Mouse (Mus musculus): ENCODE measurements around the gene Krt222. TPM values are rescaled to one million over a fixed set of nuclear protein-coding genes. Genes with fewer than 3 reads are reported as not detected.
"Not testable (repeated sequence)": the region's sequence is repeated elsewhere in the genome, so short reads cannot be mapped to it uniquely, and the experiment has no call there.

Gene Krt222
- polyA plus RNA-seq, 1 experiment from 2014 or later = 0.58 TPM

DNA sequence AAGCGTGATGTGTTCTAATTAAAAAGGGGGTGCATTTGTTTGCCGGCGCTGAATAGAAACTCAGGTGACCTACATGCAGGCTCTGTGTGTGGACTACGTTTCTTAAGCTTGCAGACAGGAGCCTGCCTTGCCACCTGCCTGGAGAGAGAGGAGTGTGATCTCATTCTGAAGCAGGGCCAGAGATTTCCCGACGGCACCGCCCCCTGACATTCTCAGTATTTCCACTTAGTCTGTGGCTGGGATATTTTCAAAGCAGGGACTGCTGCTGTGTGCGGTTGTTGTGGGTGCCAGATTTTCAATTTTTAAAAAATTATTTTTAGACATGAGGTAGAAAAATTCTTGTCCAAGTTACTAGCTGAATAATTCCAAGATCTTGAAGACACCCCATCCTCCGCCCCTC lies 21.3 kb upstream of the Krt222 start:
- no peaks in the 10 kb centered on the region for H3K9me3 ChIP-seq

DNA sequence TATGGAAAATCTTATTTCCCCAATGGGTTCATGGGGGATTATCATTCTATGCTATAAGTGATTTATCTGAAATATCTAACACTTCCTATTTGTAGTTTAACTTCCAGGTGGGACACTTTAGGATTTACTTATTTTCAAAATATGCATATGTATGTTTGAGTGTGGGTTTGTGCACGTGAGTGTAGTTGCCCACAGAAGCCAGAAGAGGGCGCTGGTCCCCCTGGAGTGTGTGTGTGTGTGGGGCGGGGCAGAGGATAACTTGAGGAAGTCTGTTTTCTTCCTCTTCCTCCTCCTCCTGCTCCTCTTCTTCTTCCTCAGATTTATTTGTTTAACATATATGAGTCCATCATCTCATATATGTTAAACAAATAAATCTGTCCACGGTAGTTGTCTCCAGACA lies 12.3 kb upstream of the Krt222 start:
- H3K9ac ChIP-seq = no peak overlapping the region
- no peaks in the 10 kb centered on the region for H3K27me3 ChIP-seq
- no peak for ATAC-seq (ENCODE audit: insufficient number of reproducible peaks, insufficient read depth, low FRiP score, low TSS enrichment)
- H3K4me2 ChIP-seq (replicated peaks) = no peak overlapping the region
- H3K27ac ChIP-seq = no peak overlapping the region
- no peaks in the 10 kb centered on the region for H3K9me3 ChIP-seq
- H3K4me1 ChIP-seq = no peaks in the 10 kb centered on the region
- 74% methylated on average over 4 of the region's 4 CpGs for WGBS
- no peak overlapping the region for H3K4me3 ChIP-seq
- no peaks in the 10 kb centered on the region for H3K36me3 ChIP-seq

More for the DNA sequence above, 21.3 kb upstream of the Krt222 start:
- WGBS = 73% methylated on average over 9 of the region's 9 CpGs
- no peak for ATAC-seq (ENCODE audit: insufficient number of reproducible peaks, insufficient read depth, low FRiP score, low TSS enrichment)
- no peak overlapping the region for H3K9ac ChIP-seq
- H3K27me3 ChIP-seq = no peaks in the 10 kb centered on the region
- no peaks in the 10 kb centered on the region for H3K36me3 ChIP-seq
- no peak overlapping the region for H3K27ac ChIP-seq
- H3K4me1 ChIP-seq = no peaks in the 10 kb centered on the region
- no peak overlapping the region for H3K4me3 ChIP-seq
- no peak overlapping the region for H3K4me2 ChIP-seq (replicated peaks)

DNA sequence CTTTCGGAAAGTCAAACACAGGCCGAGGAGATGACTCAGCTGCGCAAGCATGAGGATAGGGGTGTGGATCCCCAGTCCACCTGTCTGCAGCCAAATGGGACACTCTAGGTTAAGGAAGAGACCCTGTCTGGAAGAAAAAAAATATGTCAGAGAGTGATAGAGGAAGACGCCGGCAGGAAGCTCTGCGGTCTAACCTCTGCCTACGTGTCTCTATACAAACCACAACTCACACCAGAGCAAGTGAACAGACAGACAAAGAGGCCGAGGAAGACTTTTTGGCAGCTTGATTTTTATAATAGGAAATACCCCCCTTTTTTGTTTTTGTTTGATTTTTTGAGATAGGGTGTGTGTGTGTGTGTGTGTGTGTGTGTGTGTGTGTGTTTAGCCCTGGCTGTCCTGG lies 11.4 kb upstream of the Krt222 start:
- no peak for ATAC-seq (ENCODE audit: insufficient number of reproducible peaks, insufficient read depth, low FRiP score, low TSS enrichment)

DNA sequence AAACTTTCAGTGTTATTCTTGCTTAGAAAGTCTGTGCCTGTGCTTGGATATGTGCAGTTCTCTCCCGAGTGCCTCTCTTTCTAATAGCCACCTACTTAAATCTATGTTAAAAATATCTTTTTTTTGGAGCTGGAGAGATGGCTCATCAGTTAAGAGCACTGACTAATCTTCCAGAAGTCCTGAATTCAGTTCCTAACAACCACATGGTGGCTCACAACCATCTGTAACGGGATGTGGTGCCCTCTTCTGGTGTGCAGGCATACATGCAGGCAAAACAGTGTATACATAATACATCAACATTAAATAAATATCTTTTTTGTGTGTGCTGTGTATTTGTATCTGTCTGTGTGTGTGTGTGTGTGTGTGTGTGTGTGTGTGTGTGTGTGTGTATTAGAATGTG lies 10.0 kb upstream of the Krt222 start:
- 61% methylated on average over 2 of the region's 2 CpGs for WGBS
- Histone ChIP-seq H3K27ac (no peak overlapping the region), H3K4me3 (no peak overlapping the region), H3K27me3 (no peaks in the 10 kb centered on the region), H3K4me2 (replicated peaks) (no peak overlapping the region), H3K9ac (no peak overlapping the region), H3K36me3 (no peaks in the 10 kb centered on the region), H3K9me3 (no peaks in the 10 kb centered on the region), H3K4me1 (peaks cover 5% of the 10 kb centered on the region; the same call in 1 of the 2 replicates)
- ATAC-seq (ENCODE audit: insufficient number of reproducible peaks, insufficient read depth, low FRiP score, low TSS enrichment) = no peak

More for the DNA sequence above, 11.4 kb upstream of the Krt222 start:
- H3K27me3 ChIP-seq = no peaks in the 10 kb centered on the region
- no peak overlapping the region for H3K9ac ChIP-seq
- H3K27ac ChIP-seq = no peak overlapping the region
- WGBS = 94% methylated on average over 8 of the region's 8 CpGs
- H3K9me3 ChIP-seq = no peaks in the 10 kb centered on the region
- H3K4me1 ChIP-seq = no peaks in the 10 kb centered on the region
- no peak overlapping the region for H3K4me2 ChIP-seq (replicated peaks)
- H3K4me3 ChIP-seq = no peak overlapping the region
- no peaks in the 10 kb centered on the region for H3K36me3 ChIP-seq

- Histone ChIP-seq H3K9ac (no peak overlapping the region), H3K4me1 (peaks cover 5% of the 10 kb centered on the region; the same call in 1 of the 2 replicates), H3K4me3 (no peak overlapping the region), H3K4me2 (replicated peaks) (no peak overlapping the region), H3K36me3 (no peaks in the 10 kb centered on the region), H3K9me3 (no peaks in the 10 kb centered on the region), H3K27ac (no peak overlapping the region), H3K27me3 (no peaks in the 10 kb centered on the region)
- no peak for ATAC-seq (ENCODE audit: insufficient number of reproducible peaks, insufficient read depth, low FRiP score, low TSS enrichment)
- 84% methylated on average over 8 of the region's 8 CpGs for WGBS
Measured at GRCm38 (mm10) chr11:99252671-99253070, 8.8 kb upstream of the Krt222 start.

GRCm38 (mm10) chr11:99250666-99251065 lies 6.8 kb upstream of the Krt222 start:
- Histone ChIP-seq H3K9ac (no peak overlapping the region), H3K27ac (no peak overlapping the region), H3K4me2 (replicated peaks) (no peak overlapping the region), H3K9me3 (no peaks in the 10 kb centered on the region), H3K4me3 (no peak overlapping the region), H3K4me1 (peaks cover 5% of the 10 kb centered on the region; the same call in 1 of the 2 replicates), H3K27me3 (no peaks in the 10 kb centered on the region), H3K36me3 (no peaks in the 10 kb centered on the region)
- no peak for ATAC-seq (ENCODE audit: insufficient number of reproducible peaks, insufficient read depth, low FRiP score, low TSS enrichment)
- WGBS = 59% methylated on average over 3 of the region's 3 CpGs

DNA sequence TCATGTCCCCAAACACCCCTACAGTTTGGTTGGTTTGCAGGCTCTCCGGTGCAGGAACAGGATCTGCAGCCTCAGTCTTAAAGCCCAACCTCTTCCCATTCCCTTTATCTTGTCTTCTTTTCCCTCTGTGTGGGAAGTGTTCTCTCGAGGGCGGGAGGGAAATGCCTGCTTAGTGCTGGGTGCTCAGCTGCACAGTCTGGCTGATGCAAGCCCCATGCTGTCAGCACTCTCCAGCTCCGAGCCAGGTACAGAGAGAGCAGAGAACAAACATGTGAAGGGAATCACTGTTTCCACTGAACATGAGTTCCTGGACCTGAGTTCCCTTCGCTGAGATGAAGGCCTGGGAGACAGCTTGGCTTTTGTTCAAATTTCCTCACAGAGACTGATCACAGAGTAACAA lies 6.4 kb upstream of the Krt222 start:
- H3K27me3 ChIP-seq = no peaks in the 10 kb centered on the region
- H3K9me3 ChIP-seq = no peaks in the 10 kb centered on the region
- peaks cover 5% of the 10 kb centered on the region; the same call in 1 of the 2 replicates for H3K4me1 ChIP-seq
- no peaks in the 10 kb centered on the region for H3K36me3 ChIP-seq
- H3K9ac ChIP-seq = no peak overlapping the region
- no peak overlapping the region for H3K4me2 ChIP-seq (replicated peaks)
- no peak overlapping the region for H3K27ac ChIP-seq
- no peak overlapping the region for H3K4me3 ChIP-seq
- no peak for ATAC-seq (ENCODE audit: insufficient number of reproducible peaks, insufficient read depth, low FRiP score, low TSS enrichment)
- 47% methylated on average over 5 of the region's 5 CpGs for WGBS

- Histone ChIP-seq H3K27ac (no peak overlapping the region), H3K4me1 (peaks cover 6% of the 10 kb centered on the region), H3K9me3 (no peaks in the 10 kb centered on the region), H3K4me3 (no peak overlapping the region), H3K36me3 (no peaks in the 10 kb centered on the region), H3K27me3 (no peaks in the 10 kb centered on the region), H3K4me2 (replicated peaks) (no peak overlapping the region), H3K9ac (no peak overlapping the region)
- ATAC-seq (ENCODE audit: insufficient number of reproducible peaks, insufficient read depth, low FRiP score, low TSS enrichment) = no peak
- 61% methylated on average over 4 of the region's 4 CpGs for WGBS
Measured at GRCm38 (mm10) chr11:99249115-99249514, 5.2 kb upstream of the Krt222 start.

DNA sequence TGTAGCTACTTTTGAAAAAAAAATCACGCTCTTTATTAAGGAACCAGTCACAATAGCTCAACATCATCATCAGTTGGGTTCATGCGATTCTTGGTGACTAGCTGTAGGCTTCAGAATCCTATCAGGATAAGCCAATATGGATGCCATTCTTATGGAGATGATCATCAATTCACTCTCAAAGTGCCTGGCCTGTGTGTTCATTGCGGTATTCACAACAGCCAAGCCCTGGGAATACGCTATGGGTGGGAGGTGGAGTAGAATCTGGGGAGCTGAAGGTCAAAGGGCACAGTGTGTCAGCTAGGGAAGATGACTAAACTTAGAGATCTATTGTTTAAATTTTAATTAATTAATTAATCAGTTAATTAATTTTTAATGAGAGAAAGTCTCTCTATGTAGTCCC lies 4.0 kb upstream of the Krt222 start:
- Histone ChIP-seq H3K4me2 (replicated peaks) (no peak overlapping the region), H3K4me3 (no peak overlapping the region), H3K4me1 (peaks cover 12% of the 10 kb centered on the region), H3K9ac (no peak overlapping the region), H3K27ac (no peak overlapping the region), H3K27me3 (no peaks in the 10 kb centered on the region), H3K9me3 (no peaks in the 10 kb centered on the region), H3K36me3 (no peaks in the 10 kb centered on the region)
- no peak for ATAC-seq (ENCODE audit: insufficient number of reproducible peaks, insufficient read depth, low FRiP score, low TSS enrichment)
- WGBS = 93% methylated on average over 4 of the region's 4 CpGs

GRCm38 (mm10) chr11:99244519-99244918 lies 634 bp upstream of the Krt222 start:
- ATAC-seq (ENCODE audit: insufficient number of reproducible peaks, insufficient read depth, low FRiP score, low TSS enrichment); H3K36me3 ChIP-seq; H3K27me3 ChIP-seq; H3K4me2 ChIP-seq (replicated peaks); H3K4me3 ChIP-seq; H3K9me3 ChIP-seq; H3K4me1 ChIP-seq; H3K9ac ChIP-seq; H3K27ac ChIP-seq: not testable (repeated sequence)
- 48% methylated on average over 3 of the region's 3 CpGs for WGBS

DNA sequence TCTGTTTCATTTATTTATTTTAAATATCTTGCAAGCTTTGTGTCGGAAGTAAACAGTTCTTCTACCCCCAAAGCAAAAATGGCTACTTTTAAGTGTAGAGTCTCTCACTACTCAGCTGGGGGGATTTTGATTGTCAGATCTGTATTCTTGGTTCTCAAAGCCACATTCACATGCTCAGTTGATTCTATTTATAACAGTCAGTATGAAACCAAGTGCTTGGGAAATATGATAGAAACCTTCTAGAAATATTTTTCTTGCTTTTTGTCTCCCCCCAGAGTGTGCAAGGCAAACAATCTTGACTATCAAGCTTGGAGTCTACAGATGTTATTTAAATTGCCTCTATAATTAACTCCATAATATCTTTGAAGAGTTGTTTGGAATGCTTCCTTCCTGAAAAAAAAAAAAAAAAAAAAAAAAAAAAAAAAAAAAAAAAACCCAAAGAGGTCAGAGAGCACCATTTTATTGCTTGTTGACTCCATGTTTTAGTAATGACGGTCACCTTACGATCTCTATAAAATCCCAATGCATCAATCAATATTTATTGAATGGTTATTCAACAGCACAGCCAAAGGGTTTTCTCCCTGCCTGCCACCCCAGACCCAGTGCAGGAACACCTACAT lies 575 bp downstream of the Krt222 start:
- no peak overlapping the region for H3K9ac ChIP-seq
- no peak for ATAC-seq (ENCODE audit: insufficient number of reproducible peaks, insufficient read depth, low FRiP score, low TSS enrichment)
- H3K27me3 ChIP-seq = no peaks in the 10 kb centered on the region
- H3K4me3 ChIP-seq = peak overlapping the region; percentile 21
- WGBS = 70% methylated on average over 3 of the region's 3 CpGs
- H3K27ac ChIP-seq = no peak overlapping the region
- H3K36me3 ChIP-seq = no peaks in the 10 kb centered on the region
- peak overlapping the region; percentile 46 for H3K4me2 ChIP-seq (replicated peaks)
- H3K4me1 ChIP-seq = peaks cover 7% of the 10 kb centered on the region; the same call in 1 of the 2 replicates
- H3K9me3 ChIP-seq = no peaks in the 10 kb centered on the region

DNA sequence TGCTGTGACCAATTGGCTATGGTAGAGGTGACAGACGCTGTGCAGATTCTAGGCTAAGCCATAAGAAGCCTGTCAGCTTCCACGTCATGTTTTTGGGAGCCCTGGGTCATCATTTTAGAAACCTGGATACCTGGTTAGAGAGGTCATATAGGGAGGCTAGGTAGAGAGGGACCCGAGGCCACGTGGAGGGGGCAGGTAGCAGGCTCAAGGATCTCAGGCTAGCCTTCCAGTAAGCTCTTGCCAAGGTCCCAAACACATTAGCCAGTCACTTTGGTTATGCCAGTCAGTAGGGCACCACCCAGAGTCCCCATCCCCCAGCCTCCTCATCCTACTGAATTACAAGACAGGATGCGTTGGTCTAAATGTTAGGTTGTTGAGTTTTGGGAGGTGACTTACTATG lies 1.8 kb downstream of the Krt222 start:
- no peaks in the 10 kb centered on the region for H3K36me3 ChIP-seq
- H3K9ac ChIP-seq = no peak overlapping the region
- WGBS = 71% methylated on average over 5 of the region's 5 CpGs
- no peak overlapping the region for H3K4me2 ChIP-seq (replicated peaks)
- ATAC-seq (ENCODE audit: insufficient number of reproducible peaks, insufficient read depth, low FRiP score, low TSS enrichment) = no peak
- H3K27me3 ChIP-seq = no peaks in the 10 kb centered on the region
- no peaks in the 10 kb centered on the region for H3K9me3 ChIP-seq
- no peak overlapping the region for H3K27ac ChIP-seq
- peaks cover 7% of the 10 kb centered on the region; the same call in 1 of the 2 replicates for H3K4me1 ChIP-seq
- H3K4me3 ChIP-seq = no peak overlapping the region
